Mouse (Mus musculus) brown adipose tissue, adult 24 weeks (tissue): ENCODE measurements around the gene Phyhipl. TPM values are rescaled to one million over a fixed set of nuclear protein-coding genes. Genes with fewer than 3 reads are reported as not detected.

Source experiments
- H3K27ac ChIP-seq: fragments of 200-500 bp; replicated peaks from 2 replicates; pipeline ENCODE4 v1.5.1; 2012; ENCODE audit warnings: low read depth, mild to moderate bottlenecking, low read length
- H3K4me1 ChIP-seq: fragments of 200-500 bp; 2 replicates; pipeline ENCODE4 v1.6.1; 2012; ENCODE audit warnings: low read length, mixed read lengths; ENCODE audit not compliant: control insufficient read depth, insufficient read depth, insufficient read length
- H3K4me3 ChIP-seq: fragments of 200-500 bp; 2 replicates; pipeline ENCODE4 v1.5.1; 2012; ENCODE audit warnings: low read depth, mild to moderate bottlenecking, low read length, moderate library complexity; ENCODE audit not compliant: insufficient read depth
- polyA plus RNA-seq: library from polyadenylated mRNA; stranded (reverse); fragments of >200 nt; gene quantifications from 2 replicates; pipeline ENCODE4 v1.2.4, GENCODE M21; 2012; ENCODE audit not compliant: missing spikeins, insufficient read depth, insufficient read length

Phyhipl gene
- polyA plus RNA-seq, 1 experiment = not detected

GRCm38 (mm10) chr10:70530185-70530823 is 125.5 kb downstream of the Phyhipl start:
- Histone ChIP-seq H3K4me3 (no peak overlapping the region), H3K27ac (peak overlapping the region; percentile 49; the same call in 1 of the 2 replicates), H3K4me1 (peaks cover 16% of the 10 kb centered on the region)

- Histone ChIP-seq H3K4me1 (peaks cover 3% of the 10 kb centered on the region; the same call in 1 of the 2 replicates), H3K27ac (no peak overlapping the region), H3K4me3 (no peak overlapping the region)
Measured at GRCm38 (mm10) chr10:70521379-70521778, 134.4 kb downstream of the Phyhipl start.

- H3K4me3 ChIP-seq = peak overlapping the region; percentile 27
- no peak overlapping the region for H3K27ac ChIP-seq
Measured at GRCm38 (mm10) chr10:70520143-70521131, 135.3 kb downstream of the Phyhipl start.

GRCm38 (mm10) chr10:70519640-70520099 is 136.1 kb downstream of the Phyhipl start:
- peaks cover 3% of the 10 kb centered on the region; the same call in 1 of the 2 replicates for H3K4me1 ChIP-seq
- H3K4me3 ChIP-seq = no peak overlapping the region
- H3K27ac ChIP-seq = no peak overlapping the region

More at GRCm38 (mm10) chr10:70520143-70521131, 135.3 kb downstream of the Phyhipl start:
- H3K4me1 ChIP-seq = peaks cover 3% of the 10 kb centered on the region; the same call in 1 of the 2 replicates

- Histone ChIP-seq H3K4me3 (no peak overlapping the region), H3K4me1 (peaks cover 3% of the 10 kb centered on the region; the same call in 1 of the 2 replicates), H3K27ac (no peak overlapping the region)
Measured at GRCm38 (mm10) chr10:70516661-70517060, 139.1 kb downstream of the Phyhipl start.

GRCm38 (mm10) chr10:70514848-70515247 is 140.9 kb downstream of the Phyhipl start:
- no peak overlapping the region for H3K4me3 ChIP-seq
- H3K27ac ChIP-seq = no peak overlapping the region
- H3K4me1 ChIP-seq = peaks cover 3% of the 10 kb centered on the region; the same call in 1 of the 2 replicates

GRCm38 (mm10) chr10:70507880-70508279 is 147.9 kb downstream of the Phyhipl start:
- Histone ChIP-seq H3K27ac (no peak overlapping the region), H3K4me3 (no peak overlapping the region), H3K4me1 (no peaks in the 10 kb centered on the region)

Other genes starting within 250 kb of the Phyhipl start
- 5.0 and 5.9 TPM in 2 replicates for gene Fam13c, start 215.5 kb downstream of the Phyhipl start, polyA plus RNA-seq